Mouse (Mus musculus): Measurements from ENCODE around the gene Acvr1c.

Gene Acvr1c

DNA sequence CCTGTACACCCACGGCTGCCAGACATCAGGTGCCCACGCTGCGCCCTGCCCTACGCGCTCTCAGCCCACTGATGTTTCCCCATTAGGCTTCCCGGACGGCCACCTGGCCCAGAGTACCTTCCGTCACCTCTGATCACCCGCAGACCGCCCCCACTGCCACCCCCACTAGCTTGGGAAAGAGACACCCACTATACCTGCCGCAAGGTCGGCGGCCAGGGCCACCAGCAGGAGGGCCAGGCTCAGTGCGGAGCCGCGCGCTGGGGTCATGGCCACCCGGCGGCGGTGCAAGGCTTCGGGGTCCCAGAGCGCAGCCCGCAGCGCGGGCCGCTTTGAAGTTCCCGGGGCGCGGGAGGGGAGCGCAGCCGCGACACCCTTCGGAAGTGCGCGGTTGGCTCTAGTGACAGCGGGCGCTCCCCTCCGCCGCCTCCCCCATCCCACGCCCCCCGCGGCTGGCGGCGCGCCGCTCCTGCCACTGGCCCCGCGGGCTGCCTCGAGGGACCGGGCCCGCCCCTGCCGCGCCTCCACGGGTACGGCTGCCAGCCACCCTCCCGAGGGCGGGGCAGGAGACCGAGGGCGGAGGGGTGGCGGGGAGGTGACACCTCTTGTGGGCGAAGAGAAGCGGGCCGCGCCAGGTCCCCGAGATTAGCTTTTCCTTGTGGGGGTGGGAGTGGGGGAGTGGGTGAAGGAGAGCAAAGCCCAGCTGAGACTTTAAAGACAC is at the start of gene Acvr1c:
Gene Acvr1c (minus strand): TSS at position 482 of the 718 bp plus-strand sequence.
- peak; percentile 57 for ATAC-seq (ENCODE audit: insufficient number of reproducible peaks, low FRiP score, low TSS enrichment)

DNA sequence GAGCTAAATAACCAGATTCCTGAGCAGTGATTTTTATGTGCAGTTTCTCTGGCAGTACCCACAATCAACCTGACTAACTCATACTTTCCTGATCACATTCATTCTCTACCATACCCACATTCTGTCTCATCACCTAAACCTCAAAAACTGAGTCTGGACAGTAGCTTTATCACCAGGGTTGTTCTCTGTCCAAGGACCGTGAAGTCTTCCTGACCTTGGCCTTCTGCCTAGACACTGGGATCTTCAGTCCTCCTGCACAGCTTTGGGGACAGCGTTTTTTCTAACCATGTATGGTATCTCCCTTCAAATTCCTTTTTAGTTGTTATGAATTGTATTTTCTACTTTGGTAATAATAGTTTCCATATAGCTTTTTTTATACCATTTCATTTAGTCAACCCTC is 45.8 kb upstream of the Acvr1c start:
- no peak for ATAC-seq (ENCODE audit: insufficient number of reproducible peaks, low FRiP score, low TSS enrichment)

DNA sequence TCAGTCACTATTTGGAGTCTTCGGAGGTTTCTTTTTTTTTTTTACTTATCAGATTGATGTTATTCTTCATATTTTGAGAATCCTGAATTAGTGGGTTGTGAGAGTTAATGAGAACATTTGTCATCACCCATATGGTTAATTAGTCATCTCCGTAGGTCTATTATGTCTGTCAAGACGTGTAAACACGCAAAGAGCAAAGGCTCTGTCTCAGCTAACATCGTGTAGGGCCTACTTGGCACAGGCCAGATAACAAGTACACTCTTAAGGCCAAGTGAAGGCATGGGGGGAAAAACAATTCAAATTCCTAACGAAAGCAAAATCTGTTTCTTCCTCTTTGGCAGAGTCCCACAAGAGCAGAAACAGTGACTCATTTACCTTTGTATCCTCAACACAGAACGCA is 30.9 kb upstream of the Acvr1c start:
- ATAC-seq (ENCODE audit: insufficient number of reproducible peaks, low FRiP score, low TSS enrichment), result no peak

DNA sequence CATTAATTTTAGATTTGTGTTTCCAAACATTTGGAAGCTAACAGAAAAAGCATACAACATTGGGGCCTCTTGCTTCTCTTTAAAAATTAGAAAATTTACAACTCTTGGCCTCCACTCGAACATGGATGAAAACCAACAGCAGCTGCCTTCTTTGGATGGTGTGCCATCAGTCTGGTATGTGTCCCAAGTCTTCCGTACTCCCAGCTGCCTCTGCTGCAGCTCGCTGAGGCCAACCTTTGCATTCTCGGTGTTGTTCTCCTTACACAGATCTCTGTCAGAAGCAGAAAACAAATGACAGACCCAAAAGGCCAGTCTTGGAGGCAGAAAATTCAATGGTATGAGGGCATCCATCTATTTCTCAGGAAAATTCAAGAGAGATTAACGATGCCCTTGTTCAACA is 22.3 kb upstream of the Acvr1c start:
- no peak for ATAC-seq (ENCODE audit: insufficient number of reproducible peaks, low FRiP score, low TSS enrichment)

DNA sequence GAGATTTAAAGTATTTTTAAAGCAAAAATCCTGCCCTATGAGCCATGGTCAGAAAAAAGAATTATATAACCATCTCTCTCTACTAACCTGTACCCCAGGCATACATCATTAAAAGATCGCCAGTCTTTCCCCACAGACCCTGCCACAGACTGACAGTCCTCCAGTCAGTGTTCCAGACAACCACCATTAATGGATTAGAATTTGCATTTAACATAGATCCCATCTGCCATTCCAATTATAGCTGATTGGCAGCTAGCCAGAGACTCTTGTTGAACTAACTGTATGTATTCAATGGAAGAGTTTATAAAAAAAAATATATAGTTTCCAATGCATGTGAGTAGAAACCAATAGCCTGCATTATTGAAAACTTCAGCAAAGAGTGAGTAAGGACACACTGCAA is 21.8 kb upstream of the Acvr1c start:
- no peak for ATAC-seq (ENCODE audit: insufficient number of reproducible peaks, low FRiP score, low TSS enrichment)

DNA sequence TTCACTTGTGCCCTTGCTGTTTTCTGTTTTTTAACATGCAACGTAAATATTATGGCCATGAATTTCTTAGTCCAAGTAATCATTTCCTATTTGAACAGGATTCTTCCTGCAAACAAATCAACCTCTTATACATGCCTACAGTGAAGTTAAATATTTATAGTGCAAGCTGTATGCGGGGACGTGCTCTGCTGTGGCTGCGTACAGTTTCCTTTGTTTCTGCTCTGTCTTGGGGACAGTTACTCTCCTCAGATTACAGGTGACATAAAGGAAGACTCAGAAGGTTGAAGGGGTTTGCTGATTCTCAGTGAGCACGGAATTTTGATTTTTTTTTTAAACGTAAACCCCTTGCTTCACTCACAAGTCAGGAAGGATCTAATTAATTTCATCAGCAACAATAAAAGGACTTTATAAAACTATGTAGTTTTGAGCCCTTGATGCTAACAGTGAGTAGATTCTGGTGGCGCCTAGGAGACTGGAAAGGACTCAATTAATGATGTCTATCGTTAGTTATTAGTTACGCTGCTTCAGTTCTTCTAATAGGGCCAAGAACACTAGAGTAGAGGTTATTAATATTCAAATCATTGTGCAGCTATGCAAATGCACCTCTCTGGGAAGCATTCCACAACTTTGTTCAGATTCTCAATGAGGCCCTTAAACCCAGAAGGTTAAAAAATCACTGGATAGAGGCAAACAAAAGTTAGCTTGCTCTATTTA is 19.9 kb upstream of the Acvr1c start:
- ATAC-seq (ENCODE audit: insufficient number of reproducible peaks, low FRiP score, low TSS enrichment), result no peak

DNA sequence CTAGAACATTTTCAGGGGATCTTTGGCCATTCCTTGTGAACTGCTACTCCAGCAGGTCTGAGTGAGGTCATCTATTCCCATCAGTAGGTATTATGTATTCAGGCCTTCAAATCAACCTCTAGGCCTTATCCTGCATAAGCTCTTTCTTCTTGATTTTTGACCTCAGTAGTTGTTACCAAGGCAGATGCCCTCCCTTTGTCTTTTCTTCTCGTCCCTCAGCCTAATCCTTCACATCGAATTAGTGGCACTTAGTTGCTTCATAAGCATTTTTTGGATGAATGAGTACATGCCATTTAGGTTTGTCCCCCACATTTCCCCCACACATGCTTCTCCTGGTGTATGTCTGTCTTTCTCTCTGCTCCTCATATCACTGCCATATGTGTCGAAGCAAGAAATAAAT is 8.5 kb upstream of the Acvr1c start:
- no peak for ATAC-seq (ENCODE audit: insufficient number of reproducible peaks, low FRiP score, low TSS enrichment)

DNA sequence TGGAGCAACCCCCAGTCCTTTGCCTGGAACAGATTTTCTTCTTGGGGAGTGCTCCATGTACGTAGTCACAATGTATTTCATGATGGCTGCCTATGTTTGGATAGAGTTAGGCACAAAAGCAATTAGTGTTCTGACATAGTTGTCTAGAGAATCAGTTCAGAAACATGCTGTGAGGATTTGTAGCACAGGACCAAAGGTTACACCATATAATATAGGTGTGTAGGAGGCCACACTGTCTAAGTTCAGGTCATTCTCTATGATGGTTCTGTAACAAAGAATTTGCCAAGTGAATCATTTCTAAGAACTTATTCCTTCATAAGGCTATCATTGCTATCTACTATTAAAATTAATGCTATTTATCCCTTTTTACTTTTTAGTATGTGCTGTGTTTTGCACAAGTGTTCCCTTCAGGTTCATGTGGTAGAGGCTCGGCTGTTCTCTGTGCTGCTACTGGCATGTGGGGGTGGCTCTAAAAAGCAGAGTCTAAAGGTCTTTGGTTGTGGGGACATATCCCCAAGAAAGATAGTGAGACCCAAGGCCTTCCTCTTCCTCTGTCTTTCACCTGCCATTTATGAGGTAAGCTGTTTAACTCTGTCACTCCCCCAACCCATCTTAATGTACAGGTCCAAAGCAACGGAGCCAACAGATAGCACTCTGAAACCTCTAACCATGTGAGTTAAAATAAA is 3.8 kb upstream of the Acvr1c start:
- no peak for ATAC-seq (ENCODE audit: insufficient number of reproducible peaks, low FRiP score, low TSS enrichment)

DNA sequence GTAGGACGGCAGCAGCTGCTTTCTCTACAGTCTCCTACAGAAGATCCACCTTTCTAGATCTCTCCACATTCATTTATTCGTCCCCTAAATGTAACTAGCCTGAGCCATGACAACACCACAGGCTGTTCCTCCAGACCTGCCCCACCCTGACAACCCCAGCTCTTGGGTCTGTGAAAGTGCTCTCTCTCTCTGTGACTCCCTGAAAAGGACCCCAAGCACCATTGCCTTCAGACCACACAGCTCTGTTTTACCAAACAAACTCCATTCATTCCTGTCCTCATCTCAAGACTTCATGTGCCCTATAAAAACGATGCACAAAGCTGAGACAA is 401 bp upstream of the Acvr1c start:
- peak; percentile 54 for ATAC-seq (ENCODE audit: insufficient number of reproducible peaks, low FRiP score, low TSS enrichment)

DNA sequence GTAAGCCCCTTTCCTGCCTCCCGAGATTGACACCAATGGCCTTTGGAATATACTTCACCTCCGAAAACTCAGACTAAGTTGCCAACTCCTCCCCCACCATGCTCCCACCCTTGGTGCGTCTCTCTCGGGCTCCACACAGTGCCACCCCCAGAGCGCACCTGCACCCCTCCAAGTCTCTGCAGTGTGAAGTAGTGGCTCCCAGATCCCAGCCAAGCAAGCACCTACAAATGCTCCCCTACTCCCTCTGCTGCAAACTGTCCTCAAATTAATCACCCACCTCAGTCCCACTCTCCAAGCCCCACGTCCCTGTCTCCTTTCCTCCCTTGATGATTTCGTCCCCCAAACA is 654 bp downstream of the Acvr1c start:
- ATAC-seq (ENCODE audit: insufficient number of reproducible peaks, low FRiP score, low TSS enrichment), result peak; percentile 37

DNA sequence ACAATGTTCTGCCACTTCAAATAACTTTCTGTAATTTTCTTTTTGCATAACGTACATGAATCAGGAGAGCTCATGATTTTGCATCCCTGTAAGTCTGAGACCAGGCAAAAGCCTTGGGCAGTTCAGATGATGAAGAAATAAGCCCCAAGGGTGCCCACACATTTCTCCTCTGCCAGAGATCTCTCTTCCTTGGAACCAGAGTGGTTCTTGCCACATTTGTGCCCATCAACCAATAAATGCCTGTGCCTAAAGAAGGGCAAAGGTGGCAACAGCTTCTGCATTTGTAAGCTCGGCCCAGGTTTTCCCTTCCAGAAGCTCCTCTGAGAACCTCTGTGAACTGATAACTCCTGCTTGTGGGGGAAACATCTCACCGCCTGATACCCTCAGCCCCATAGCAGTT is 3.3 kb downstream of the Acvr1c start:
- ATAC-seq (ENCODE audit: insufficient number of reproducible peaks, low FRiP score, low TSS enrichment), result no peak

DNA sequence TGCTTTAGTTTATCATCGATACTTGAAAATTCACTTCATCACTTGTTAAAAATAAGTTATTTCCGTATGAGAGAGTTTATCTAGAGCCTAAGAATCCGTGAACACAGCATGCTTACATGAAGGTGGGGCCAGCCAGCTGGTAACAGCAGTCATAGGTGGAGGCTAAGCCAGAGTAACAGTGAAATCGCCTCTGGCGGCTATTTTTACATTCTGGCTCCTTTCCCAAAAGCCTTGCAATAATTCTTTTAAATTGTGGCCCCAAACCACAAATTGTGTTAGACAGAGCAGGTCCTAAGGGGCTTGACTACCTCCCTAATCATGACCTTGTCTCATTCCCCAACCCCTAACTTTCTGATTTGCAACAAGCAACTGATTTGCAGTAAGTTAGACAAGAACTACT is 4.8 kb downstream of the Acvr1c start:
- no peak for ATAC-seq (ENCODE audit: insufficient number of reproducible peaks, low FRiP score, low TSS enrichment)

DNA sequence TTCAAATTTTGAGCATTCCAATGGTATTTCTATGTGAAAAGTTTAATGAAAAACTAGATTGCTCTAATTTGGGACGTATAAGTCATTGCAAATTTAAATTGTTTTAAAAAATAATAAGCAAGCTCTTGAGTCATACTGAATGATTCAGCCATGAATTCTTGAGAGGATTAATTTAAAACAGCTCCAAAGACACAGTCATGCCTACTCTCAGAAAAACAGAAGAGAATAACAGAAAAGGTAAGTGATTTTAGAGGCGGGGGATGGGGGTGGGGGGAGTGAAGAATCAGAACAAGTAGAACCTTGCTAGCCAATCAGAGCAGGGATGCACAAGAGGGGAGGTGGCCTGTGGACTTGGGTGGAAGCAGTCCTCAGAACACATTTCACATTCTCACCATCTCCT is 7.0 kb downstream of the Acvr1c start:
- ATAC-seq (ENCODE audit: insufficient number of reproducible peaks, low FRiP score, low TSS enrichment), result no peak

DNA sequence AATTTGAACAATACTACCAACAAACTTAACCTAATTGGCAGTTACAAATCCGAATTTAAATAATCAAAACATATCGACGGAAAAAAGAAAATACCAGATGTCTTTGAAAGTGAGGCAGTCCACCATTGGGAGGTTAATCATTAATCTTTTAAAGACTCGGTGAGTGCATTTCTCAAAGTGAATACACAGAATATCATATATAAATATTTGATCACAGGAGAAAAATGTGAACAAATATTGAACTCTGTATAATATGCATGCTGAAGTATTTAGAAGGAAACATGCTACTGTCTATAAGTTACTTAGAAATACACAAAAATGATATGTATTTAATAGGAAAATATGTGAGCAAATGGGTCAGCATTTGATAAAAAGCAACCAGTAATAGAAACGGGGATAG is 21.0 kb downstream of the Acvr1c start:
- ATAC-seq (ENCODE audit: insufficient number of reproducible peaks, low FRiP score, low TSS enrichment), result no peak

DNA sequence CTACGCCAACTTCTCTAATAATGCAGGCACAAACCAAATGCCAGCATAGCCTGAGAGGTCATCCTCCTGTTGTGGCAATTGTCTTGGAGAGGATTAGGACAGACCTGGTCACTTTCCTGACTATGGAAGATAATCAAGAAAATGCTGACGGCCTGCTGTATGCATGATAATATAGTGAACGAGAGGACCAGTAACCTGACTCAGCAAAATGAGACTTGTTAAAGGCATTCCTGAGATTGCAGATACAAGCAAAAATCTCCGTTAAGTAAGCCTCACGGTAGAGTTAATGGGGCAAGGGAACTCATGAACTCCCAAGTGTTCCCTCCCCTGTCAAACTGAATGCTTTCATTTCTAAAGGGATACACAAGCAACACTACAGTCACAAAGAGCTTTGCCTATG is 28.1 kb downstream of the Acvr1c start:
- no peak for ATAC-seq (ENCODE audit: insufficient number of reproducible peaks, low FRiP score, low TSS enrichment)

DNA sequence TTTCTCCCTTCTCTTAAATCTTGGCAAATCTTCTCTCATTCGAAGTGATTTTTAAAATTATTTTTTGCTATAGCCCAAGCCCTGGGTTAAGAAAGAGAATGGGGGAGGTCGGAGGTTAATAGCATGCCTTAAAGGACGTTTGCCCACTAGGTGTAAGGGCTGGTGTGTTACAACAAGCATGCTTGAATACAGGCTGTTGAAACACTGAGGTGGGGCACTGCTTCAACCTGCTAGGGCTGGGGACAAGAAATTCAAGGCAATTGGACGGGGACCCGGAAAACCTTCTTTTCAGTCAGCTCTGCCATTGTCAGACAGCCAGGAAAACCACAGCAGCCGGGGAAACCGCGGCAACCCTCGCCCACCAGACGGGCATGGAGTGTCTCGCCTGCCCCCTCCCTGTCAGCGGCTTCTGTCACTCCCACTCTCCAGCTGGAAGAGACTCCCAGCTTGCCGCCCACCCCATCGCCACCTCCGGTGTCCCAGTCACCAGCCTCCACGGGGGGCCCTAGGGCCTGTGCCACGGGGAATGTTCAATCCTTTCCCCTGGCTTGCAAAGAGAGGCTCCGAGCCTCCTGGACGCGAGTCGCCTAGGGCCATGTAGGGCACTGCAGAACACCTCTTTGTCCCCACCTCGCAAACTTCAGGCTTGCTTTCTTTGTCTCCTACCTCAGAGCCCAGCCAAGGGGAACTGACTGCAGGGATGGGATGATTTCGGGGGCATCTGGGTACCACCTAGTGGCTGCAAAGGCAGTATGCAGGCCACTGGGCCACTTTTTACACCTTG is 33.4 kb downstream of the Acvr1c start:
- ATAC-seq (ENCODE audit: insufficient number of reproducible peaks, low FRiP score, low TSS enrichment), result peak; percentile 83

DNA sequence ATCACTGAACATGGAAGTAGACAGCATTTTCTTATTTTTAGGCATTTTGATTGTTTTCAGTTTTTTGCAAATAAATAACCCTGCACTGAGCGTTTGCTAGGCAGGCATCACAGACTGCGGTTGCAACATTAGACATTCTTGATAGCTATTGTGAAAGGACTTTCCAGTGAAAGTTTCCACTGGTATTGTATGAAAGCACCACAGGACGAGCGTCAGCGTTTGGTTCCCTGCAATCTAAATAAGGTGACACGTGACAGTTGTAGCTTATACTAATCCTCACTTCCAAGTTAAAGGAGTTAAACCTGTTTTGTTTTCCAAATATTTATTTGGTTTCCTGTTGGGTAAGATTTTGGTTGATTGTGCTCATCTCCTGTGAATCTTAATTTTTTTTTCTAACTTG is 34.4 kb downstream of the Acvr1c start:
- no peak for ATAC-seq (ENCODE audit: insufficient number of reproducible peaks, low FRiP score, low TSS enrichment)

DNA sequence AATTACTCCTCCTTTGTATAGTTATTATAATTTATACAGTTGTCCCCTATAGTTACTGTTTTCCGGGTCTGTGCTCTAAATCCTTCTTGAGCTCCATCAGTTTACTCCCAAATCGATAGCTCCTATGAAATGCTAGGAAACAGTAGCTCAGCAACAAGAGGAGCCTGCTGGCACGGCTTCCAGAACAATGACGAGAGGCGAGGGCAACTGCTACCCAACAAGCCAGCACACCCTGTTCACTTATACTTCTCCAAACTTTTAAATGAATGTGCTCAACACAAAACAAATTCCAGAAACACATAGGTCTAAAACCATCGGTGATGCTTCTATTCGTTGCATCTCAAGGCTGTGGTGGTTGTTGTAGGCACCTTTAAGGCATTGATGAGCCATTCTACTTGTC is 41.5 kb downstream of the Acvr1c start:
- no peak for ATAC-seq (ENCODE audit: insufficient number of reproducible peaks, low FRiP score, low TSS enrichment)

DNA sequence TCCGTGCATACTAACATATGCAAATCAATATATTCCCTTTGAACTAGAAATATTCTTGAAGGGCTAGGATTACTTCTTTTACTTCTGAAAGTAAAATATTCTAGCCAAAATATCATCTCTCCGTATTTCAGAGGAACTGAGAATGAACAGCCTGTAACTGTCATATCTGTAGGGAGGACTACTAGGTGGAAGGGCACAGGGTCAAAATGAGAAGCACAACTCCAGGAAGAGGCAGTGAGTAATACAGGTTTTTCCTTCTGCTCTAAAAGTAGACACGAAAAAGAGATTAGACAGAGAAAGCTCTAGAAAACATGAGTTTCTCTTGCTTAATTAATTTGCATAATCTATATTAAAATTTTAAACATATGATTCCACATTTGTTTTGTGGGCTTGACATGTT is 48.0 kb downstream of the Acvr1c start:
- ATAC-seq (ENCODE audit: insufficient number of reproducible peaks, low FRiP score, low TSS enrichment), result no peak

DNA sequence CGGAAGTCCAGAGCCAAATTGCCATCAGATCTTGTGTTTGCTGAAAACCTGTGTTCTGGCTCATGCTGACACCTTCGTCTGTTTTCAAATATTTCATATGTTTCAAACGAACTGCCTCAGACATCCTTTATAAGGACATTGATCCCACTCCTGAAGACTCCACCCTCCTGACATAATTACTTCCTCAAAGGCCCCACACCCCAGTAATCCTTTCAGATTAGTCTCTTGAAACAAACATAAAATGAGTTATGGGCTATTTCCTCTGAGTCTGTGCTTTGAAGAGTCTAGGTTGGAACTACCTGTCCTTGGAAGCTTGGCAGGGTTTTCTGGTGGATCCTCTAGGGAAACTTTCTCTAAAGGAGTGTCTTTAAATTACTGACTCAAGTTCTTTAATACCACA is 53.2 kb downstream of the Acvr1c start:
- no peak for ATAC-seq (ENCODE audit: insufficient number of reproducible peaks, low FRiP score, low TSS enrichment)

DNA sequence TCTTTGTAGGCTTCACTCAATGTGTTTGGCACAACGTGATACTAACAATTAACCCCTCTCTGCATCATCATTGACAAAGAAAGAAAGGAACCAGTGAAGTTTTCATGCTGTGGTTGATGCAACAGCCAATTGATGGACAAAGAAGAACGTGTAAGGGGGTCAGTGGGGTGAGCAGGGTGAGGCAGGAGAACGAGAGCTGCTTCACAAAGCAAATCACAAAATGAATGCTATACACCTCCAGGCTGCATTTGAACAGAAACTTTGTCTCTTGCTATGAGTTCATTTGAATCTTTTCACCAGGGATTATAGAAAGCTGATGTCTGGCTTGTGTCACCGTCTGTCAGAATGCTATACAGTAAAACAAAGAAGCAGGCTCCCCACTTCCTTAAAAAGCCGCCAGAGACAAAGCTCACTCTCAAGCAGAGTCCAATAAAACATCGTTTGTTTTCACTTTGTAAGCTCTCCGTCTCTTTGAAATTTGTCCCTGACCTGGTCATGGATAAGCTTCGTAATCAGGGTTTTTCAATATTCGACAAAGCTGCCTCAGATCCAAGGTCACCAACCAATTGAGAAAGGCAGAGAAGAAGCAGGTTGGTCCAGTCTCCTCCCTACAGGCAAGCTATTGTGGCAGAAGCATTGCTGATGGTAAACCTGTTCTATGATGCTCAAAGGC is 67.8 kb downstream of the Acvr1c start:
- ATAC-seq (ENCODE audit: insufficient number of reproducible peaks, low FRiP score, low TSS enrichment), result no peak

Measured in cerebellum, adult (tissue).